Mouse (Mus musculus) embryonic facial prominence, embryonic 15.5 days (tissue): ENCODE results near the gene Scaf4. TPM values are rescaled to one million over a fixed set of nuclear protein-coding genes. Genes with fewer than 3 reads are reported as not detected.
"Not testable (repeated sequence)": the region's sequence is repeated elsewhere in the genome, so short reads cannot be mapped to it uniquely, and the experiment has no call there.

Experiments
- ATAC-seq: fragments of 200-750 bp; cut with Nextera tagmentation; 2 replicates; pipeline ENCODE4 v1.8.0; 2017; ENCODE audit warnings: low read depth, moderate TSS enrichment; ENCODE audit not compliant: insufficient number of reproducible peaks, low FRiP score, low TSS enrichment
- H3K27ac ChIP-seq: fragments of 300-500 bp; sonication (generic); replicated peaks from 2 replicates; pipeline ENCODE4 v1.5.1; 2015; ENCODE audit warnings: mild to moderate bottlenecking, inconsistent platforms
- H3K27me3 ChIP-seq: fragments of 300-500 bp; sonication (generic); 2 replicates; pipeline ENCODE4 v1.6.1; 2015; ENCODE audit warnings: inconsistent platforms
- H3K36me3 ChIP-seq: fragments of 300-500 bp; sonication (generic); 2 replicates; pipeline ENCODE4 v1.6.1; 2015; ENCODE audit warnings: mild to moderate bottlenecking, inconsistent platforms
- H3K4me1 ChIP-seq: fragments of 300-500 bp; sonication (generic); 2 replicates; pipeline ENCODE4 v1.6.1; 2015; ENCODE audit warnings: inconsistent platforms
- H3K4me2 ChIP-seq: fragments of 300-500 bp; sonication (generic); replicated peaks from 2 replicates; pipeline ENCODE4 v1.6.1; 2015; ENCODE audit warnings: mild to moderate bottlenecking, inconsistent platforms
- H3K4me3 ChIP-seq: fragments of 300-500 bp; sonication (generic); replicated peaks from 2 replicates; pipeline ENCODE4 v1.5.1; 2015; ENCODE audit warnings: mild to moderate bottlenecking, inconsistent platforms
- H3K9ac ChIP-seq: fragments of 300-500 bp; sonication (generic); 2 replicates; pipeline ENCODE4 v1.6.1; 2015; ENCODE audit warnings: inconsistent platforms
- H3K9me3 ChIP-seq: fragments of 300-500 bp; sonication (generic); replicated peaks from 2 replicates; pipeline ENCODE4 v1.6.1; 2016; ENCODE audit warnings: inconsistent platforms
- WGBS: fragments of 180-500 bp; shearing (Covaris S2); methylation state at CpG from one replicate; pipeline ENCODE4 v1.1.7; 2015; 5-methylcytosine and 5-hydroxymethylcytosine counted together
- polyA plus RNA-seq: library from polyadenylated mRNA; unstranded; fragments of >200 nt; fragmentation: Nextera tagmentation; extraction: Ambion mirVana; gene quantifications from 2 replicates; pipeline ENCODE4 v1.2.1, GENCODE M21; 2015

Gene Scaf4
- polyA plus RNA-seq, 1 experiment from 2014 or later = 31.3 TPM

- H3K27me3 ChIP-seq = no peaks in the 10 kb centered on the region
- H3K9ac ChIP-seq = no peak overlapping the region
- H3K36me3 ChIP-seq = peaks cover 21% of the 10 kb centered on the region
- no peak overlapping the region for H3K4me3 ChIP-seq
- no peak for ATAC-seq
- WGBS = 82% methylated on average over 5 of the region's 5 CpGs
- peaks cover 2% of the 10 kb centered on the region; the same call in 1 of the 2 replicates for H3K4me1 ChIP-seq
- no peaks in the 10 kb centered on the region for H3K9me3 ChIP-seq
- H3K27ac ChIP-seq = no peak overlapping the region
- no peak overlapping the region for H3K4me2 ChIP-seq
Measured at GRCm38 (mm10) chr16:90264021-90264420, 20.3 kb downstream of the Scaf4 start.

GRCm38 (mm10) chr16:90261791-90262190 is 22.5 kb downstream of the Scaf4 start:
- Histone ChIP-seq H3K4me1 (peaks cover 2% of the 10 kb centered on the region; the same call in 1 of the 2 replicates), H3K9me3 (no peaks in the 10 kb centered on the region), H3K4me3 (no peak overlapping the region), H3K4me2 (no peak overlapping the region), H3K36me3 (peaks cover 38% of the 10 kb centered on the region), H3K27ac (no peak overlapping the region), H3K27me3 (no peaks in the 10 kb centered on the region), H3K9ac (no peak overlapping the region)
- ATAC-seq = no peak
- WGBS = 94% methylated on average over 2 of the region's 2 CpGs

GRCm38 (mm10) chr16:90260097-90260496 is 24.2 kb downstream of the Scaf4 start:
- H3K27ac ChIP-seq = no peak overlapping the region
- no peaks in the 10 kb centered on the region for H3K27me3 ChIP-seq
- 88% methylated on average over 4 of the region's 4 CpGs for WGBS
- H3K4me1 ChIP-seq = no peaks in the 10 kb centered on the region
- no peak overlapping the region for H3K4me3 ChIP-seq
- ATAC-seq = no peak
- H3K4me2 ChIP-seq = no peak overlapping the region
- H3K9ac ChIP-seq = no peak overlapping the region
- H3K9me3 ChIP-seq = no peaks in the 10 kb centered on the region
- peaks cover 48% of the 10 kb centered on the region for H3K36me3 ChIP-seq

- Histone ChIP-seq H3K27ac (no peak overlapping the region), H3K9me3 (no peaks in the 10 kb centered on the region), H3K4me3 (no peak overlapping the region), H3K36me3 (peaks cover 53% of the 10 kb centered on the region), H3K9ac (no peak overlapping the region), H3K27me3 (no peaks in the 10 kb centered on the region), H3K4me1 (no peaks in the 10 kb centered on the region), H3K4me2 (no peak overlapping the region)
- WGBS = 81% methylated on average over 5 of the region's 5 CpGs
- no peak for ATAC-seq
Measured at GRCm38 (mm10) chr16:90259623-90260022, 24.7 kb downstream of the Scaf4 start.

GRCm38 (mm10) chr16:90258950-90259349 is 25.4 kb downstream of the Scaf4 start:
- Histone ChIP-seq H3K4me1 (no peaks in the 10 kb centered on the region), H3K4me3 (no peak overlapping the region), H3K9ac (no peak overlapping the region), H3K4me2 (no peak overlapping the region), H3K9me3 (no peaks in the 10 kb centered on the region), H3K36me3 (peaks cover 60% of the 10 kb centered on the region), H3K27ac (no peak overlapping the region), H3K27me3 (no peaks in the 10 kb centered on the region)
- 87% methylated on average over 7 of the region's 7 CpGs for WGBS
- ATAC-seq = no peak

GRCm38 (mm10) chr16:90252521-90252920 is 31.8 kb downstream of the Scaf4 start:
- H3K27ac ChIP-seq = no peak overlapping the region
- WGBS = 90% methylated on average over 2 of the region's 2 CpGs
- H3K9ac ChIP-seq = no peak overlapping the region
- H3K36me3 ChIP-seq = peaks cover 76% of the 10 kb centered on the region
- H3K4me1 ChIP-seq = no peaks in the 10 kb centered on the region
- H3K9me3 ChIP-seq = no peaks in the 10 kb centered on the region
- H3K4me2 ChIP-seq = no peak overlapping the region
- no peak for ATAC-seq
- no peak overlapping the region for H3K4me3 ChIP-seq
- no peaks in the 10 kb centered on the region for H3K27me3 ChIP-seq

- not testable (repeated sequence) for H3K4me3 ChIP-seq, H3K27ac ChIP-seq, H3K9me3 ChIP-seq, H3K4me2 ChIP-seq, ATAC-seq, H3K27me3 ChIP-seq, H3K4me1 ChIP-seq, H3K9ac ChIP-seq
- 85% methylated on average over 3 of the region's 3 CpGs for WGBS
- peaks cover 74% of the 10 kb centered on the region for H3K36me3 ChIP-seq
Measured at GRCm38 (mm10) chr16:90251256-90251655, 33.0 kb downstream of the Scaf4 start.

GRCm38 (mm10) chr16:90250099-90250498 is 34.2 kb downstream of the Scaf4 start:
- no peak overlapping the region for H3K9ac ChIP-seq
- H3K9me3 ChIP-seq = no peaks in the 10 kb centered on the region
- H3K36me3 ChIP-seq = peaks cover 80% of the 10 kb centered on the region
- 94% methylated on average over 7 of the region's 7 CpGs for whole genome bisulfite sequencing
- no peaks in the 10 kb centered on the region for H3K27me3 ChIP-seq
- no peak for ATAC-seq
- no peak overlapping the region for H3K4me2 ChIP-seq
- H3K4me1 ChIP-seq = no peaks in the 10 kb centered on the region
- no peak overlapping the region for H3K4me3 ChIP-seq
- no peak overlapping the region for H3K27ac ChIP-seq

GRCm38 (mm10) chr16:90242426-90243304 is 41.6 kb downstream of the Scaf4 start:
- Histone ChIP-seq H3K27ac (no peak overlapping the region), H3K4me3 (no peak overlapping the region), H3K36me3 (peaks cover 78% of the 10 kb centered on the region), H3K9ac (no peak overlapping the region), H3K27me3 (no peaks in the 10 kb centered on the region), H3K4me1 (no peaks in the 10 kb centered on the region), H3K4me2 (no peak overlapping the region), H3K9me3 (no peaks in the 10 kb centered on the region)
- 65% methylated on average over 17 of the region's 17 CpGs for WGBS
- no peak for ATAC-seq

GRCm38 (mm10) chr16:90241875-90242274 is 42.4 kb downstream of the Scaf4 start:
- Histone ChIP-seq H3K27ac (no peak overlapping the region), H3K4me3 (no peak overlapping the region), H3K36me3 (peaks cover 70% of the 10 kb centered on the region), H3K4me2 (no peak overlapping the region), H3K27me3 (no peaks in the 10 kb centered on the region), H3K9ac (no peak overlapping the region), H3K9me3 (no peaks in the 10 kb centered on the region), H3K4me1 (no peaks in the 10 kb centered on the region)
- ATAC-seq = no peak
- WGBS = 79% methylated on average over 4 of the region's 4 CpGs

GRCm38 (mm10) chr16:90239128-90239746 is 45.1 kb downstream of the Scaf4 start:
- no peak for ATAC-seq
- peaks cover 48% of the 10 kb centered on the region for H3K36me3 ChIP-seq

More at GRCm38 (mm10) chr16:90239128-90239746, 45.1 kb downstream of the Scaf4 start:
- Histone ChIP-seq H3K27ac (no peak overlapping the region), H3K9ac (no peak overlapping the region), H3K27me3 (no peaks in the 10 kb centered on the region), H3K4me3 (no peak overlapping the region), H3K9me3 (no peaks in the 10 kb centered on the region), H3K4me2 (no peak overlapping the region), H3K4me1 (no peaks in the 10 kb centered on the region)
- WGBS = 87% methylated on average over 6 of the region's 6 CpGs
